Mouse (Mus musculus): ENCODE measurements around the gene Znrf1. TPM values are rescaled to one million over a fixed set of nuclear protein-coding genes. Genes with fewer than 3 reads are reported as not detected.
"Not testable (repeated sequence)": the region's sequence is repeated elsewhere in the genome, so short reads cannot be mapped to it uniquely, and the experiment has no call there.

Znrf1 gene
- 10 to 100 TPM; 55.6 TPM for total RNA-seq (2021)
- long read RNA-seq, experiment 1, full-length matches to known transcripts = 24 of 30 reads
- long read RNA-seq, experiment 1, partial matches to known transcripts = 0 of 30 reads
- long read RNA-seq, experiment 1, other reads (novel, unspliced or antisense) = 6 of 30 reads
- long read RNA-seq, experiment 2, full-length matches to known transcripts = 45 of 58 reads
- long read RNA-seq, experiment 2, partial matches to known transcripts = 1 of 58 reads
- long read RNA-seq, experiment 2, other reads (novel, unspliced or antisense) = 12 of 58 reads

DNA sequence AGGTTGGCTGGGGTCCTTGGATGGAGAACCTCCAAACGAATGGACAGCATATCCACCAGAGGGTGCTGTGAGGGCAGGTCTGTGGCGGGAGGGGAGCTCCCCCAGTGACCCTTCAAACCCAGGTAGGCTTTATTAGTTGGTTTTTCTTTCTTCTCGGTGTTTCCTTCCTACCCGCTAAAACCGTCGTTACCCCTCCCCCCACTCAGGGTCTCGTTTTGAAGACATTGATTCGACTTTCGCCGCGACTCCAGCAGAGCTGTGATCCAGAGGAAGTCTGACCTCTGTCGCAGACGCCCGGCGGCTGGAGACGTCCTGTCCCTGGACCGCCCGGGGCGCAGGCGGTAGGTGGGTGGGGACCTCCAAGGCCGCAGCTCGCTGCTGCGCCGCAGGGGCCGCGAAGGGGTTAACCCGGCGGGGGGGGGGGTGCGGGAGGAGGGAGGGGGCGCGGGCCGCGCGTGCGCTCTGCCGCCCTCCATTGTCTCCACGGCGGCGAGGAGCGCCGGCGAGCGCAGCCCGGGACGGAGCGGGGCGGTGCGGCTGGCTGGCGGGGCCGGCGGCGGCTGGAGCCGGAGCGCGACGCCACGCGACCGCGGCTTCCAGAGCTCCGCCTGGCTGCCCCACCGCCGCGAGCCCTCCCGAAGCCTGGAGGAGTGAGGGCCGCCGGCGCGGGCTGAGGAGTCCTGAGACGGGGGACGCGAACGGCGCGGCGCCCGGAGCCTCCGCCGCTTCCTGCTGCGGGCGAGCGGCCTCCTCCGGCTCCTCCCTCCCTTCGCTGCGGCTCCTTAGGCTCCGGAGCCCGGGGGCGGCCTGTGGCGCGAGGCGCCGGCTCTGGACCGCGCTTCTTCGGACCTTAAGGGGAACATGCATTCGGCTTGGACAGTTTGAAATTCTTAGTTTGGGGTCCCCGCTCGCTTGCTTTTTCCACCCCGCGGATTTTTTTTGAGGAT, at the start of gene Znrf1:
Znrf1 (plus strand) TSS at position 67 of the 947 bp plus-strand sequence.
- intact Hi-C loops (cut with DNase I) = loop anchor here (1.0 kb wide), 1 partner anchor 90 kb away; no protein-coding TSS in a partner anchor
- DNase-seq = peak; percentile 65 to 68

DNA sequence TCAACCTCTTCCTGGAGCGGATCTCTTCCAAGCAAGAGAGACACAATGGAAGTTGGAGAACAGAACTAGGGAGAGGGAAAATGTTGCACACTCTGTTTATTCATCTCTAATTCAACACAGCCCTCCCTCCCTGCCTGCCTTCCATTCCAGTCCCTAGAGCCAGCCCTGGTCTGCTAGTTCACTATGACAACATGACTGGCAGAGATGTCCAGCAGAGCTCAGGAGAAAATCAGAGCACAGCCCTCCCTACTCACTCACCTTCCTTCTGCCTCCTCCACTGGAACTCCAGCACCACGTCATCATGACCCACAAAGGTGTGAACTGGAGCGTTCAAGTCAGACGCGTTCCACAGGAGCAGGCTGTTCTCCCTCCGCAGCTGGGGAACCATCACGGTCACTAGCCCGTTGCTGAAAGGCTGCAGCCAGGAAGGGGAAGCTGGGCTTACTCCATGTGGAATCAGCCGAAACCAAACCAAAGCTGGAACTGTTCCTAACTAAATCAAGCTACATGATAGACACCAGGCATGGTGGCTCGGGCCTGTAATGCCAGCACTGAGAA, 45.8 kb upstream of the Znrf1 start:
- intact Hi-C loops (cut with DNase I) = no loop called here
- DNase-seq = no peak

DNA sequence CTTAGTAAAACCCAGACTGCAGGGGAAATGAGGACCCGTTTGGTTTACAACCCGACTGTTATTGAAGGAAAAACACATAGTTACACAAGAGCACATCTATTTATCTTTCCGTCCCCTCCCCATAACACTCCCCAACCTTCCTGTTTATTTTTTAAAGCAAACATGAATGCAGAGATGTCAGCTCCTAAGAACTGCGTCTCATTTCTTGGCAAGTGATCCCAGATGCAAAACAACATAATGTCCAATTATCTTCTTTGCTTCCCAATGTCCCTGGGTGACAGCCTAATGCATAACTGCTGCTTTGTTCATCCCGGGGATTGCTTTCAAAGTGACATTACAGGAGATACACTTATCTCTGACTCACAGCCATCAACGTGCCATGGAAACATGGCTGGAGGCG, 44.7 kb upstream of the Znrf1 start:
- intact Hi-C loops (cut with DNase I) = no loop called here
- DNase-seq = no peak

DNA sequence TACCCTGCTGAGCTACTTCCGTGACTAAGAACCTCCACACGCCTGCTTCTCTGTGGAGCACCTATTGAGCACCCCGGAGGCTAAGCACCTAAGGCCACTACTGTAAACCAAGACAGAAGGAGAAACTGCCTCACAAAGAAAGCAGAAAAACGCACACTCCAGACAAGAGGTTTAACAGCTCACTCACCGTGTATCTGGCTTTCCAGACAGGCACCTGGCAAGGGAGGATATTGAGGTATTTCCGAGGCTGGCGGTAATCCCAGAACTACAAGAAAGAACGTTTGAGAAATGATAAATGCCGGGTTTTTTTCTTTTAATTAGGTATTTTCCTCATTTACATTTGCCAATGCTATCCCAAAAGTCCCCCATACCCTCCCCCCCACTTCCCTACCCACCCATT, 43.4 kb upstream of the Znrf1 start:
- intact Hi-C loops (cut with DNase I) = no loop called here
- DNase-seq = no peak

DNA sequence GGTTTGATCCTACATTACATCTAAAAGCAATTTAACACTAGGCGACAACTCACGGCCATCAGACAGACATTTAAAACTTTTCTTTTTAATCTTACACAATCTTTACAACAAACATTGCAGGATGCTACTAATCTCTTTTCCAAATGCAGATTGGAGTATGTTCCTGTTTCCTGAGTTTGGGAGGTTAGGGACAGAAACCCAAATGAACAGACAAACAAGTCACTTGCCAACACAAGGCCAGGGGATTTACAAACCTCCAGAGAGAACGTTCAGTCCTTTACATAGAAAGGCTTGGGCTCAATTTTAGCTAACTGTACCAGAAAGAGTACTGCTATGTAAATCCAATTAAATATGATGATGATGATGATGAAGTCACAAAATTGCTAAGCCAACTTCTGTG, 42.7 kb upstream of the Znrf1 start:
- intact Hi-C loops (cut with DNase I) = no loop called here
- no peak for DNase-seq

GRCm38 (mm10) chr8:111496326-111496725, 39.6 kb upstream of the Znrf1 start:
- DNase-seq = no peak
- intact Hi-C loops (cut with DNase I) = no loop called here

DNA sequence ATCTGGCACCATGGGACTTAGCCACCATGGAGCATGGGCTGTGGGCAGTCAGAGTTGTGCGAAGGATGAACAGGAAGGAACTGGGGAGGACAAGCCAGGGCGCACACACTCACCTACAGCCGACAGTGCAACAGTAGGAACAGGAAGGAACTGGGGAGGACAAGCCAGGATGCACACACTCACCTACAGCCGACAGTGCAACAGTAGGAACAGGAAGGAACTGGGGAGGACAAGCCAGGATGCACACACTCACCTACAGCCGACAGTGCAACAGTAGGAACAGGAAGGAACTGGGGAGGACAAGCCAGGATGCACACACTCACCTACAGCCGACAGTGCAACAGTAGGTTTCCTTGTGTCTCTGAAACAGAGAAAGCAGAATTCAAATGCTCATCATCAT, 37.6 kb upstream of the Znrf1 start:
- intact Hi-C loops (cut with DNase I) = not testable (repeated sequence)

GRCm38 (mm10) chr8:111501724-111502464, 34.0 kb upstream of the Znrf1 start:
- intact Hi-C loops (cut with DNase I) = no loop called here
- no peak for DNase-seq

More for the DNA sequence above, 37.6 kb upstream of the Znrf1 start:
- not testable (repeated sequence) for DNase-seq

DNA sequence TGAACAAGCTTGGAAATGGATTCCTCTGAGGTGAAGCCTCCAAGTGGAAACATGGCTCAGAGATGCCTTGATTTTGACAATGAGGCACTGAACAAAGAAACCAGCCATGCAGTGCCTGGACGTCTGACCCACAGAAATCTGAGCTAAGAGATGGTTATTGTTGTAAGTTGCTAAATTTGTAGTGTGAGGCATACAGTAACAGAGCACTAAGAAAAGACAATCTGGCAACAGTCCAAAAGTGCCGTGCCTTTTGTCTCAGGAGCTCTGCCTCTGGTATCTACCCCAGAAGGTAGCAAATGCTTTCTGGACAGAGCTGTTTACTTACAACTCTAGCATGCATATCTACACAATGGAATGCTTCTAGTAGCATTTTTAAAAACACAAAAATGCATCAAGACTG, 27.3 kb upstream of the Znrf1 start:
- intact Hi-C loops (cut with DNase I) = no loop called here
- DNase-seq = no peak

GRCm38 (mm10) chr8:111509278-111509677, 26.6 kb upstream of the Znrf1 start:
- intact Hi-C loops (cut with DNase I) = no loop called here
- no peak for DNase-seq

- no peak for DNase-seq
Measured at GRCm38 (mm10) chr8:111510401-111510800, 25.5 kb upstream of the Znrf1 start.

GRCm38 (mm10) chr8:111512941-111513340, 23.0 kb upstream of the Znrf1 start:
- intact Hi-C loops (cut with DNase I) = no loop called here
- DNase-seq = no peak

More at GRCm38 (mm10) chr8:111510401-111510800, 25.5 kb upstream of the Znrf1 start:
- intact Hi-C loops (cut with DNase I) = no loop called here

- intact Hi-C loops (cut with DNase I) = no loop called here
- DNase-seq = no peak
Measured at GRCm38 (mm10) chr8:111513446-111513845, 22.5 kb upstream of the Znrf1 start.

GRCm38 (mm10) chr8:111516451-111517035, 19.4 kb upstream of the Znrf1 start:
- intact Hi-C loops (cut with DNase I) = no loop called here
- DNase-seq = no peak

- intact Hi-C loops (cut with DNase I) = no loop called here
- DNase-seq = no peak
Measured at GRCm38 (mm10) chr8:111517466-111517865, 18.4 kb upstream of the Znrf1 start.

DNA sequence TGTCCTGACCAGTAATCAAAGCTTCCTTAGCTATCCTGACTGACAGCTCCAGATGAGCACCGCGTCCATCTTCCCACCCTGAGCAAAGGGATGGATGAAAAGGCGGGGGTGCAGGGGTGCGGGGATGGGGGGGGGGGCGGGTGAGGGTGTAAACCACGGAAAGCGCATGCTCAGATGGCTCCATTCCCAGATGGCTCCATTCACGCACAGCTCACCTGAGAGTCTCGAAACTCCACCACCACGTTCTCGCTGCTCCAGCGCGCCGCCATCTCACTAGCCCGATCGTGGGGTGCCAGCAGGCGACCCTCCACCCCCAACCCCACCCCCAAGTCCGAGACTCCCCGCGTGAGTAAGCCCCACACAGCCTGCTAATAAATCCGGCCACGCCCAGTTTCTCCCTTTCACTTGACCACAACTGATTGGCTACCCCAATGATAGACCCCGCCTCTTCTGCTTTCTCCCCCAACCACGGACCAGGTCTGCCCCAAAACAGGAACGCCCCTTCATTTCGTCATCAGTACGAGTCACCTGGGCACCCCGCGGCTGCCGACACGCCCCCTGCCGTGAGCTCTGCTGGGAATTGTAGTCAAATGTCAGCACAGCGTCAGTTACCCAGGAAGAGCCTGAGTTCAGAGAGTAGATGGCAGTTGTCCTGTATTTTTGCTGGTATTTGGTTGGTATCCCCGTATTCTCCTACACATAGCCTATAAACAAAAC, 14.0 kb upstream of the Znrf1 start, which contains the start of gene Wdr59:
Wdr59 (minus strand) TSS at position 380 of the 717 bp plus-strand sequence.
- peak; percentile 87 to 96 for DNase-seq
- intact Hi-C loops (cut with DNase I) = no loop called here

GRCm38 (mm10) chr8:111526403-111527024, 9.4 kb upstream of the Znrf1 start:
- DNase-seq = no peak
- intact Hi-C loops (cut with DNase I) = no loop called here

- intact Hi-C loops (cut with DNase I) = no loop called here
- DNase-seq = no peak
Measured at GRCm38 (mm10) chr8:111527149-111527548, 8.7 kb upstream of the Znrf1 start.

- intact Hi-C loops (cut with DNase I) = no loop called here
- DNase-seq = no peak
Measured at GRCm38 (mm10) chr8:111528071-111528470, 7.8 kb upstream of the Znrf1 start.
